Mouse (Mus musculus) limb, embryonic 14.5 days (tissue): Measurements from ENCODE around the gene Gm2075. TPM values are rescaled to one million over a fixed set of nuclear protein-coding genes. Genes with fewer than 3 reads are reported as not detected.
"Not testable (repeated sequence)": the region's sequence is repeated elsewhere in the genome, so short reads cannot be mapped to it uniquely, and the experiment has no call there.

Source experiments
- ATAC-seq: fragments of 200-750 bp; cut with Nextera tagmentation; 2 replicates; pipeline ENCODE4 v1.8.0; 2017; ENCODE audit warnings: low read depth, moderate number of reproducible peaks, moderate TSS enrichment; ENCODE audit not compliant: low FRiP score
- DNase-seq: peaks from one replicate; pipeline ENCODE4 v3.0.0-alpha.2; 2015; ENCODE audit warnings: low spot score
- H3K27ac ChIP-seq: fragments of 300-500 bp; sonication (generic); replicated peaks from 2 replicates; pipeline ENCODE4 v1.5.1; 2014; ENCODE audit warnings: low read depth, mild to moderate bottlenecking, low read length, moderate library complexity, mixed read lengths
- H3K27me3 ChIP-seq: fragments of 300-500 bp; sonication (generic); 2 replicates; pipeline ENCODE4 v1.6.1; 2014; ENCODE audit warnings: low read length, mixed read lengths; ENCODE audit not compliant: control insufficient read depth, insufficient read depth
- H3K36me3 ChIP-seq: fragments of 300-500 bp; sonication (generic); 2 replicates; pipeline ENCODE4 v1.6.1; 2014; ENCODE audit warnings: mild to moderate bottlenecking, low read length, moderate library complexity, mixed read lengths; ENCODE audit not compliant: control insufficient read depth, insufficient read depth
- H3K4me1 ChIP-seq: fragments of 300-500 bp; sonication (generic); 2 replicates; pipeline ENCODE4 v1.6.1; 2014; ENCODE audit warnings: antibody characterized with exemption, low read length, mixed read lengths; ENCODE audit not compliant: control insufficient read depth, insufficient read depth
- H3K4me2 ChIP-seq: fragments of 300-500 bp; sonication (generic); replicated peaks from 2 replicates; pipeline ENCODE4 v1.6.1; 2014; ENCODE audit warnings: low read depth, mild to moderate bottlenecking, low read length, moderate library complexity; ENCODE audit not compliant: severe bottlenecking
- H3K4me3 ChIP-seq: fragments of 300-500 bp; sonication (generic); replicated peaks from 2 replicates; pipeline ENCODE4 v1.5.1; 2014; ENCODE audit warnings: low read length
- H3K9ac ChIP-seq: fragments of 300-500 bp; sonication (generic); 2 replicates; pipeline ENCODE4 v1.6.1; 2014; ENCODE audit warnings: mild to moderate bottlenecking, low read depth, low read length, moderate library complexity; ENCODE audit not compliant: severe bottlenecking
- H3K9me3 ChIP-seq: fragments of 300-500 bp; sonication (generic); 2 replicates; pipeline ENCODE4 v1.6.1; 2016; ENCODE audit warnings: low read length; ENCODE audit not compliant: control insufficient read depth
- WGBS: fragments of 180-500 bp; shearing (Covaris S2); extraction: QIAGEN DNeasy Blood & Tissue Kit; methylation state at CpG from one replicate; pipeline ENCODE4 v1.1.7; 2014; 5-methylcytosine and 5-hydroxymethylcytosine counted together
- polyA plus RNA-seq, 2 experiments: library from polyadenylated mRNA; depleted of rRNA in 1 of 2; stranded (reverse) in 1 of 2; unstranded in 1 of 2; fragments of >200 nt; fragmentation: Nextera tagmentation in 1 of 2; extraction: Ambion mirVana in 1 of 2; gene quantifications; 2 replicates each; pipeline versions ENCODE4 v1.2.1 to v1.2.3; 2012 to 2014

Gene Gm2075
- polyA plus RNA-seq, 2 experiments: not detected

- DNase-seq, H3K36me3 ChIP-seq, H3K27ac ChIP-seq, H3K4me1 ChIP-seq, H3K4me3 ChIP-seq, H3K9ac ChIP-seq, H3K9me3 ChIP-seq, H3K4me2 ChIP-seq, H3K27me3 ChIP-seq, ATAC-seq: not testable (repeated sequence)
- WGBS: 71% methylated on average over 1 of the region's 1 CpGs
These were observed 33.6 kb downstream of the Gm2075 start for GRCm38 (mm10) chr12:88045226-88045625.

Other genes with a start within 250 kb of the Gm2075 start
- gene Gm21319, start 236.1 kb upstream of the Gm2075 start, polyA plus RNA-seq (2012; rRNA removed): not detected in 2 replicates
- not detected in 2 replicates for gene Gm21319, start 236.1 kb upstream of the Gm2075 start, polyA plus RNA-seq (2014; fragmentation: Nextera tagmentation; extraction: Ambion mirVana)
- not detected in 2 replicates for gene Gm21936, start 216.3 kb upstream of the Gm2075 start, polyA plus RNA-seq (2012; rRNA removed)
- gene Gm21936, start 216.3 kb upstream of the Gm2075 start, polyA plus RNA-seq (2014; fragmentation: Nextera tagmentation; extraction: Ambion mirVana): not detected in 2 replicates
- not detected in 2 replicates for gene BB287469, start 195.3 kb upstream of the Gm2075 start, polyA plus RNA-seq (2012; rRNA removed)
- gene BB287469, start 195.3 kb upstream of the Gm2075 start, polyA plus RNA-seq (2014; fragmentation: Nextera tagmentation; extraction: Ambion mirVana): not detected in 2 replicates
- gene Gm2001, start 169.5 kb upstream of the Gm2075 start, polyA plus RNA-seq (2012; rRNA removed): not detected in 2 replicates
- not detected in 2 replicates for gene Gm2001, start 169.5 kb upstream of the Gm2075 start, polyA plus RNA-seq (2014; fragmentation: Nextera tagmentation; extraction: Ambion mirVana)
- not detected in 2 replicates for gene Gm2016, start 137.8 kb upstream of the Gm2075 start, polyA plus RNA-seq (2012; rRNA removed)
- gene Gm2016, start 137.8 kb upstream of the Gm2075 start, polyA plus RNA-seq (2014; fragmentation: Nextera tagmentation; extraction: Ambion mirVana): not detected in 2 replicates
- gene Gm2022, start 116.5 kb upstream of the Gm2075 start, polyA plus RNA-seq (2012; rRNA removed): not detected in 2 replicates
- not detected in 2 replicates for gene Gm2022, start 116.5 kb upstream of the Gm2075 start, polyA plus RNA-seq (2014; fragmentation: Nextera tagmentation; extraction: Ambion mirVana)
- gene Gm2035, start 92.0 kb upstream of the Gm2075 start, polyA plus RNA-seq (2012; rRNA removed): not detected in 2 replicates
- not detected in 2 replicates for gene Gm2035, start 92.0 kb upstream of the Gm2075 start, polyA plus RNA-seq (2014; fragmentation: Nextera tagmentation; extraction: Ambion mirVana)
- gene Gm2042, start 57.8 kb upstream of the Gm2075 start, polyA plus RNA-seq (2012; rRNA removed): not detected in 2 replicates
- gene Gm2042, start 57.8 kb upstream of the Gm2075 start, polyA plus RNA-seq (2014; fragmentation: Nextera tagmentation; extraction: Ambion mirVana): not detected in 2 replicates
- not detected in 2 replicates for gene Gm6803, start 6.9 kb downstream of the Gm2075 start, polyA plus RNA-seq (2012; rRNA removed)
- not detected in 2 replicates for gene Gm6803, start 6.9 kb downstream of the Gm2075 start, polyA plus RNA-seq (2014; fragmentation: Nextera tagmentation; extraction: Ambion mirVana)
- gene Gm2056, start 15.2 kb downstream of the Gm2075 start, polyA plus RNA-seq (2012; rRNA removed): not detected in 2 replicates
- not detected in 2 replicates for gene Gm2056, start 15.2 kb downstream of the Gm2075 start, polyA plus RNA-seq (2014; fragmentation: Nextera tagmentation; extraction: Ambion mirVana)
- not detected in 2 replicates for gene Gm16368, start 71.8 kb downstream of the Gm2075 start, polyA plus RNA-seq (2012; rRNA removed)
- not detected in 2 replicates for gene Gm16368, start 71.8 kb downstream of the Gm2075 start, polyA plus RNA-seq (2014; fragmentation: Nextera tagmentation; extraction: Ambion mirVana)
- gene Gm10436, start 170.3 kb downstream of the Gm2075 start, polyA plus RNA-seq (2012; rRNA removed): not detected in 2 replicates
- not detected in 2 replicates for gene Gm10436, start 170.3 kb downstream of the Gm2075 start, polyA plus RNA-seq (2014; fragmentation: Nextera tagmentation; extraction: Ambion mirVana)
- gene Gm8332, start 238.3 kb downstream of the Gm2075 start, polyA plus RNA-seq (2012; rRNA removed): not detected in 2 replicates
- gene Gm8332, start 238.3 kb downstream of the Gm2075 start, polyA plus RNA-seq (2014; fragmentation: Nextera tagmentation; extraction: Ambion mirVana): not detected in 2 replicates